Mouse (Mus musculus): ENCODE results near the gene Tcf20. TPM values are rescaled to one million over a fixed set of nuclear protein-coding genes. Genes with fewer than 3 reads are reported as not detected.

The Tcf20 gene
- polyA plus RNA-seq, 1 experiment = 13.0 TPM

DNA sequence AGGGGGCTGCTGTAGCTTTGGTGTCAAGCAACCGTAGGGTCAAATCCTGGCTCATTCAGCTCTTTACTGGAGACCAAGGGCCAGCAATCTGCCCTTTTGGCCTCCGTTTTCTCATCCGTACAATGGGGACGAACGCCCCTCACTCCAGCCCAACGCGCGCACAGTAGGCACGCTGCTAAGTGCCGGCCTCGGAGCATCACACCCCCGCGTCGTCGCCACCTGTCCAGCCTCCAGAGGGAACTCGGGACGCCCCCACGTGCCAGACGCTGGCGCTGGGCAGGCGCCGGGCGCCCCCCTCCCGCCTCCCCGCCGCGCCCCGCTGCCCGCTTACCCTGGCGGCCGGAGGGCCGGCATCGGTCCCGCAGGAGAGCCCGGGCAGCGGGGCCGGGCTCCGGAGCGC, 24.6 kb downstream of the Tcf20 start:
- Histone ChIP-seq H3K79me2 (ENCODE audit: control insufficient read depth, insufficient read depth) (no peaks in the 10 kb centered on the region), H3K4me3 (ENCODE audit: insufficient read depth, poor library complexity, severe bottlenecking) (no peak overlapping the region), H3K27me3 (ENCODE audit: control insufficient read depth, insufficient read depth, insufficient read length) (peaks cover 84% of the 10 kb centered on the region), H3K79me3 (ENCODE audit: low read depth) (no peaks in the 10 kb centered on the region), H3K36me3 (ENCODE audit: control insufficient read depth, insufficient read depth) (no peaks in the 10 kb centered on the region), H3ac (ENCODE audit: control insufficient read depth, insufficient read length, low read depth) (no peak overlapping the region)
- TF ChIP-seq USF1 (IDR thresholded peaks at IDR 0.05; ENCODE audit: low read depth) (no peak), CTCF (IDR thresholded peaks at IDR 0.05; ENCODE audit: control insufficient read depth, insufficient read depth, insufficient read length) (no peak), MAX (IDR thresholded peaks at IDR 0.05) (no peak), MYOD1 (IDR thresholded peaks at IDR 0.05; ENCODE audit: control insufficient read depth, insufficient read length, low read depth) (no peak), CEBPB (IDR thresholded peaks at IDR 0.05; ENCODE audit: low read depth) (no peak), MYOG (IDR thresholded peaks at IDR 0.05; ENCODE audit: control insufficient read depth, extremely low read depth, insufficient read length) (no peak), FOSL1 (IDR thresholded peaks at IDR 0.05; ENCODE audit: insufficient read depth, low read length, poor library complexity, severe bottlenecking) (no peak)

DNA sequence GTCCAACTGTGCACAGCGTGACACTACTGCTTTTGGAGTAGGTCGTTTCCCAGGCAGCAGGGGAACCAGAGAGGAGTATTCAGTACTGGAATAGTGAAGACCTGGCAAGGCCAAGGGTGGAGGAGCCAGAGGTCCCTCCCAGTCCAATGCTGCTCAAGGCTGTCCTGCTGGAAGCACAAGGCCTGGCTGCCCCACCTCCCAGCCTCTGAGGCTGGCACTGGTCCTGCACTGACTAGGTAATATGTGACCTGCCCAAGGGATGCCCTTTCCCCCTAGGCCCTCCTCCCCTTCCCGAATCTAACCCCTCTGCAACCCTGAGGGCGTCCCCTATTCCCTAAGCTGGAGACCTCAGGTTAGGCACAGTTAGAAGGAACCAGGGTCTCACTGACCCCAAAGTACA, 25.1 kb downstream of the Tcf20 start:
- H3K36me3 ChIP-seq (ENCODE audit: control insufficient read depth, insufficient read depth) = no peaks in the 10 kb centered on the region
- TF ChIP-seq MYOD1 (IDR thresholded peaks at IDR 0.05; ENCODE audit: control insufficient read depth, insufficient read length, low read depth) (no peak), FOSL1 (IDR thresholded peaks at IDR 0.05; ENCODE audit: insufficient read depth, low read length, poor library complexity, severe bottlenecking) (no peak), USF1 (IDR thresholded peaks at IDR 0.05; ENCODE audit: low read depth) (no peak), CTCF (IDR thresholded peaks at IDR 0.05; ENCODE audit: control insufficient read depth, insufficient read depth, insufficient read length) (no peak), MYOG (IDR thresholded peaks at IDR 0.05; ENCODE audit: control insufficient read depth, extremely low read depth, insufficient read length) (no peak), MAX (IDR thresholded peaks at IDR 0.05) (no peak), CEBPB (IDR thresholded peaks at IDR 0.05; ENCODE audit: low read depth) (no peak)
- H3K27me3 ChIP-seq (ENCODE audit: control insufficient read depth, insufficient read depth, insufficient read length) = peaks cover 84% of the 10 kb centered on the region
- H3K79me3 ChIP-seq (ENCODE audit: low read depth) = no peaks in the 10 kb centered on the region
- H3K79me2 ChIP-seq (ENCODE audit: control insufficient read depth, insufficient read depth) = no peaks in the 10 kb centered on the region
- H3K4me3 ChIP-seq (ENCODE audit: insufficient read depth, poor library complexity, severe bottlenecking) = no peak overlapping the region
- no peak overlapping the region for H3ac ChIP-seq (ENCODE audit: control insufficient read depth, insufficient read length, low read depth)

DNA sequence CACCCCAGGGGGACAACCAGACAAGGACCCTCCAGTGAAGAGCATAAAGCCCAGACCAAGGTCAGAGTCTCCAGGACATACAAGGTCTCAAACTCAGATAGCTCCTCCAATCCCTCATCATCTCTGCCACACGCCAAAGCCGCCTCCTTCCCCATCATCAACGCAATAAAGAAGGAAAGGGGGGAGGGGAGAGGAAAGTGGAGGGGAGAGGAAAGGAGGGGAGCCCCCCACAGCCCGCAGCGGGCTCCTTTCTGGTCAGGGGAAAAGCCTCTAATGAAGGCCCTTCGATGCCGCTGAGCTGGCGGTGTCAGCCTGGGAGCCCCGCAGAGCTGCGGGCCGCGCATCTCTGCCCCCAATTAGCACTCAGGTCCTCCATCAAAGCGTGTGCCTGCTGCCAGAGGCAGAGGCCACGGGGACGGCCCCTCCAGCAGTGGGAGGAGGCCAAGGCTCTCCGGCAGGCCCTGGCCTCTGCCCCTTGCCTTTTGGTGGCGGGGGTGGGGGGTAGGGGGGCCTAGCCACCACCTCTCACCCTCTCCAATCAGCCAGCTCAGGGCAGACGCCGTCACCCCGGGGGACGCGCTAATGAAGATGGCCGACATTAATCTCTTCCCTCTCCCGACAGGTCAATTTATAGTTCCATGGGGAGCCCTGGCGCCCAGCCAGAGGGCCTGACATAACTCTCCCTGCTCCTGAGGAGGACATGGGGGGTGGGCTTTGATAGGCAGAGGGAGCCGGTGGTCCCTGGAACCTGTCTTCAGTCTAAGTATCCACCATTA, 26.7 kb downstream of the Tcf20 start:
- Histone ChIP-seq H3K4me3 (ENCODE audit: insufficient read depth, poor library complexity, severe bottlenecking) (no peak overlapping the region), H3K27me3 (ENCODE audit: control insufficient read depth, insufficient read depth, insufficient read length) (peaks cover 89% of the 10 kb centered on the region), H3K79me3 (ENCODE audit: low read depth) (no peaks in the 10 kb centered on the region), H3K36me3 (ENCODE audit: control insufficient read depth, insufficient read depth) (no peaks in the 10 kb centered on the region), H3ac (ENCODE audit: control insufficient read depth, insufficient read length, low read depth) (no peak overlapping the region), H3K79me2 (ENCODE audit: control insufficient read depth, insufficient read depth) (no peaks in the 10 kb centered on the region)
- TF ChIP-seq CEBPB (IDR thresholded peaks at IDR 0.05; ENCODE audit: low read depth) = no peak
- no peak for TF ChIP-seq MYOD1 (IDR thresholded peaks at IDR 0.05; ENCODE audit: control insufficient read depth, insufficient read length, low read depth)
- no peak for TF ChIP-seq FOSL1 (IDR thresholded peaks at IDR 0.05; ENCODE audit: insufficient read depth, low read length, poor library complexity, severe bottlenecking)
- no peak for TF ChIP-seq CTCF (IDR thresholded peaks at IDR 0.05; ENCODE audit: control insufficient read depth, insufficient read depth, insufficient read length)
- TF ChIP-seq MAX (IDR thresholded peaks at IDR 0.05) = no peak
- TF ChIP-seq USF1 (IDR thresholded peaks at IDR 0.05; ENCODE audit: low read depth) = no peak
- TF ChIP-seq MYOG (IDR thresholded peaks at IDR 0.05; ENCODE audit: control insufficient read depth, extremely low read depth, insufficient read length) = no peak

DNA sequence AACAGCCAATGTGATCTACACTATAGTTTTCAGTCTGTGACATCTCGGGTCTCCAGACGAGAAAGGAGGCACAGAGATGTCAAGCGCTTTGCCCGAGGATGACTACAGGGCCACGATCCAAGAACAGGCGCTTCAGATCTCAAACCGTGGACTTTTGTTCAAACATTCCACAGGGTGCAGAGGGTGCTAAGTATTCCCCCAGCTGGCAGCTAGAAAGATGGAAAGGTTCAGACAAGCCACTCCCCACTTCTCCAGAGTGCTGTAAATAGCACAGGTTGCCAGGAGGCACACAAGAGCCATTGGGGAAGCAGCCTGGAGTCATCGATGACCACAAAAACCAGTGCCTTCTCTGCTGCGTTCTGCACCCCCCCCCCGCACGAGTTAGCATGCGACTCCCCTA, 28.5 kb downstream of the Tcf20 start:
- Histone ChIP-seq H3K79me2 (ENCODE audit: control insufficient read depth, insufficient read depth) (no peaks in the 10 kb centered on the region), H3K27me3 (ENCODE audit: control insufficient read depth, insufficient read depth, insufficient read length) (peaks cover 93% of the 10 kb centered on the region), H3K4me3 (ENCODE audit: insufficient read depth, poor library complexity, severe bottlenecking) (no peak overlapping the region), H3K36me3 (ENCODE audit: control insufficient read depth, insufficient read depth) (no peaks in the 10 kb centered on the region), H3ac (ENCODE audit: control insufficient read depth, insufficient read length, low read depth) (no peak overlapping the region), H3K79me3 (ENCODE audit: low read depth) (no peaks in the 10 kb centered on the region)
- TF ChIP-seq USF1 (IDR thresholded peaks at IDR 0.05; ENCODE audit: low read depth) = no peak
- TF ChIP-seq MAX (IDR thresholded peaks at IDR 0.05) = no peak
- TF ChIP-seq FOSL1 (IDR thresholded peaks at IDR 0.05; ENCODE audit: insufficient read depth, low read length, poor library complexity, severe bottlenecking) = no peak
- no peak for TF ChIP-seq MYOD1 (IDR thresholded peaks at IDR 0.05; ENCODE audit: control insufficient read depth, insufficient read length, low read depth)
- TF ChIP-seq MYOG (IDR thresholded peaks at IDR 0.05; ENCODE audit: control insufficient read depth, extremely low read depth, insufficient read length) = no peak
- no peak for TF ChIP-seq CEBPB (IDR thresholded peaks at IDR 0.05; ENCODE audit: low read depth)
- TF ChIP-seq CTCF (IDR thresholded peaks at IDR 0.05; ENCODE audit: control insufficient read depth, insufficient read depth, insufficient read length) = no peak

DNA sequence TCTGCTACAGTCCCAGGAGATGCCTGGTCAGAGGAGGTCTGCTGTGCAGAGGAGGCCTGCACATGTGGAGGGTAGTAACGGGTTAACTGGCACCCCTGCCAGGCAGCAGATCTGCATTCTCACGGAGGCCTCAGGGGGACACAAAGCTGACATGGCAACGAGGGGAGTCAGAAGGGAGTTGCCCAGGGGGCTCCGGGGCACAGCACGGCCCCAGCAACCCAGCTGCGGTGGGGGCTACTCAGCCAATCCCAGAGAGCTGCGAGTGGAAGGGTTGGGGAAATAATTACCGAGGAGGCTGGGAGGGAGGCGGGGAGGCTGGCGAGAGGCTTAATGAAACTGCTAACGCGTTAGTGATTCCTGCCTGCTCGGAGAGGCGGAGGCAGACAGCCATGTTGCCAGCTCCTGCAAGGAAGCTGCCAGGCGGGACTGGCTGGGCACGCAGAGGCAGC, 29.4 kb downstream of the Tcf20 start:
- H3K27me3 ChIP-seq (ENCODE audit: control insufficient read depth, insufficient read depth, insufficient read length) = peaks cover 98% of the 10 kb centered on the region
- TF ChIP-seq MYOD1 (IDR thresholded peaks at IDR 0.05; ENCODE audit: control insufficient read depth, insufficient read length, low read depth) (no peak), FOSL1 (IDR thresholded peaks at IDR 0.05; ENCODE audit: insufficient read depth, low read length, poor library complexity, severe bottlenecking) (no peak), CTCF (IDR thresholded peaks at IDR 0.05; ENCODE audit: control insufficient read depth, insufficient read depth, insufficient read length) (no peak), USF1 (IDR thresholded peaks at IDR 0.05; ENCODE audit: low read depth) (no peak), CEBPB (IDR thresholded peaks at IDR 0.05; ENCODE audit: low read depth) (no peak), MAX (IDR thresholded peaks at IDR 0.05) (no peak), MYOG (IDR thresholded peaks at IDR 0.05; ENCODE audit: control insufficient read depth, extremely low read depth, insufficient read length) (no peak)
- H3K4me3 ChIP-seq (ENCODE audit: insufficient read depth, poor library complexity, severe bottlenecking) = no peak overlapping the region
- no peaks in the 10 kb centered on the region for H3K79me3 ChIP-seq (ENCODE audit: low read depth)
- H3K36me3 ChIP-seq (ENCODE audit: control insufficient read depth, insufficient read depth) = no peaks in the 10 kb centered on the region
- no peak overlapping the region for H3ac ChIP-seq (ENCODE audit: control insufficient read depth, insufficient read length, low read depth)
- no peaks in the 10 kb centered on the region for H3K79me2 ChIP-seq (ENCODE audit: control insufficient read depth, insufficient read depth)
